Comparison of ENCODE assay signal across 43 mouse cellular contexts in the genomic region with DNA sequence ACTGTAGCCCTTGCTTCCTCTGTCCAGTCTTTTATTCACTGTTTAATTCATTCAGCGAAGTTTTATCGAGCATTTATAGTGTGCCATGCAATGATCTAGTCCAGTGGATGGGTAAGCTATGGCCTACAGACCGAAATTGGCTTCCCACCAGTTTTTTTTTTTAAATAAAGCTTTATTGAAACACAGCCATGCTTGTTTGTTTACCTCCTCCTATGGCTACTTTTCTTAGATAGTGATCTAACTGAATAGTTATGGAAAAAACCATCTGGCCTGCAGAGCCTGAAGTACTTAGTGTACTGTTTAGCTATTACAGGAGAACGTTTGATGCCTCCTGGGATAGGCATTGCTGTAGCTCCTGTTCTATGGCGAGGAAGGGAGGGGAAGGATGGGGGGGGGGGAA. TPM values are rescaled to one million over a fixed set of nuclear protein-coding genes. Genes with fewer than 3 reads are reported as not detected.
"Had no signal": no experiment of that assay in that cellular context is flagged by ENCODE, and none has a peak within 500 bp of the region (broad histone marks: within the 10 kb centered on the region; RNA-seq: fewer than 3 reads in every experiment).

No protein-coding gene starts in this region.

- H3K4me3 ChIP-seq: limb, embryonic 10.5 days; limb, embryonic 12.5 days; limb, embryonic 13.5 days; limb, embryonic 15.5 days; liver, embryonic 12.5 days; liver, embryonic 13.5 days; liver, embryonic 15.5 days; lung, embryonic 15.5 days; megakaryocyte, embryonic 14.5 days; midbrain, embryonic 10.5 days; midbrain, embryonic 12.5 days; midbrain, embryonic 13.5 days; midbrain, embryonic 15.5 days; myocyte; neural tube, embryonic 12.5 days had no signal

- H3K27me3 ChIP-seq: limb, embryonic 13.5 days; limb, embryonic 15.5 days; lung, embryonic 15.5 days; neural tube, embryonic 12.5 days had no signal

- DNase-seq: left cerebral cortex, postnatal 4 days; liver; liver, embryonic 13.5 days; liver, postnatal 0 days; lung, adult 18-20 months; lung, adult 2 months; lung, embryonic 14.5 days; lung, postnatal 10 days; lung, postnatal 14 days; lung, postnatal 36 days; lung, postnatal 4 days; midbrain, embryonic 14.5 days had no signal

- ATAC-seq: liver, embryonic 12.5 days; liver, postnatal 0 days; lung, postnatal 0 days; midbrain, embryonic 13.5 days; midbrain, embryonic 15.5 days; midbrain, embryonic 16.5 days had no signal

- H3K9ac ChIP-seq: limb, embryonic 12.5 days; limb, embryonic 13.5 days; limb, embryonic 15.5 days; liver, embryonic 12.5 days; liver, embryonic 13.5 days; liver, embryonic 14.5 days; liver, embryonic 15.5 days; liver, postnatal 0 days; lung, embryonic 14.5 days; lung, embryonic 15.5 days; midbrain, embryonic 12.5 days; midbrain, embryonic 13.5 days; midbrain, embryonic 15.5 days; neural tube, embryonic 12.5 days had no signal

- H3K4me2 ChIP-seq: limb, embryonic 12.5 days; limb, embryonic 13.5 days; limb, embryonic 15.5 days; liver, embryonic 11.5 days; liver, embryonic 12.5 days; liver, embryonic 13.5 days; liver, embryonic 15.5 days; lung, embryonic 14.5 days; lung, embryonic 15.5 days; midbrain, embryonic 11.5 days; midbrain, embryonic 12.5 days; midbrain, embryonic 13.5 days; midbrain, embryonic 15.5 days; neural tube, embryonic 12.5 days had no signal

- H3K9me3 ChIP-seq: limb, embryonic 10.5 days; limb, embryonic 12.5 days; limb, embryonic 13.5 days; limb, embryonic 15.5 days; liver, embryonic 12.5 days; liver, embryonic 13.5 days; liver, embryonic 15.5 days; lung, embryonic 15.5 days; midbrain, embryonic 10.5 days; midbrain, embryonic 12.5 days; midbrain, embryonic 13.5 days; midbrain, embryonic 15.5 days; neural tube, embryonic 12.5 days had no signal

- H3K27ac ChIP-seq: limb, embryonic 10.5 days; limb, embryonic 12.5 days; limb, embryonic 13.5 days; limb, embryonic 15.5 days; liver, embryonic 12.5 days; liver, embryonic 13.5 days; liver, embryonic 14.5 days; liver, embryonic 15.5 days; lung, embryonic 15.5 days; macrophage; midbrain, embryonic 10.5 days; midbrain, embryonic 12.5 days; midbrain, embryonic 13.5 days; midbrain, embryonic 15.5 days; neural tube, embryonic 12.5 days had no signal

- H3K4me1 ChIP-seq: midbrain, embryonic 10.5 days; midbrain, embryonic 15.5 days had no signal

- H3K36me3 ChIP-seq: limb, embryonic 10.5 days; limb, embryonic 12.5 days; limb, embryonic 13.5 days; limb, embryonic 15.5 days; liver, embryonic 12.5 days; liver, embryonic 13.5 days; liver, embryonic 15.5 days; lung, embryonic 15.5 days; midbrain, embryonic 10.5 days; midbrain, embryonic 12.5 days; midbrain, embryonic 13.5 days; midbrain, embryonic 15.5 days; neural tube, embryonic 12.5 days had no signal

RNA-seq across cellular contexts. Expression of a gene that starts 23.6 kb away (rescaled TPM):
- total RNA-seq: megakaryocyte progenitor cell, adult 5-6 weeks; megakaryocyte, adult 5-6 weeks; megakaryocyte-erythroid progenitor cell, adult 5-6 weeks; monocyte, adult 5-6 weeks had no signal
- polyA plus RNA-seq: liver, adult 2 months; liver, postnatal 0 days; macrophage; midbrain, embryonic 10.5 days; midbrain, embryonic 11.5 days had no signal

RNA-seq across cellular contexts. Expression of a gene that starts 28.8 kb away (rescaled TPM):
- total RNA-seq: left cerebral cortex, postnatal 25 days; left cerebral cortex, postnatal 36 days; liver, adult 2 months; megakaryocyte progenitor cell, adult 5-6 weeks; megakaryocyte, adult 5-6 weeks; megakaryocyte-erythroid progenitor cell, adult 5-6 weeks; midbrain, postnatal 0 days; monocyte, adult 5-6 weeks had no signal
- polyA plus RNA-seq: limb, embryonic 14.5 days; limb, embryonic 15.5 days; liver, adult 2 months; liver, embryonic 15.5 days; liver, embryonic 16.5 days; liver, postnatal 0 days; lung, adult 2 months; lung, embryonic 14.5 days; lung, embryonic 15.5 days; lung, embryonic 16.5 days; lung, postnatal 0 days; macrophage; midbrain, embryonic 10.5 days; midbrain, embryonic 14.5 days; midbrain, embryonic 15.5 days; midbrain, embryonic 16.5 days; midbrain, postnatal 0 days; myocyte had no signal
